Mouse (Mus musculus): Measurements from ENCODE around the gene Ltb4r1. TPM values are rescaled to one million over a fixed set of nuclear protein-coding genes. Genes with fewer than 3 reads are reported as not detected.

Gene Ltb4r1
- polyA plus RNA-seq, 1 experiment from 2014 or later: 0.30 TPM

- H3K27ac ChIP-seq (replicated peaks): peak overlapping the region; percentile 73
- H3K4me3 ChIP-seq: peak overlapping the region; percentile 57
- no peaks in the 10 kb centered on the region for H3K36me3 ChIP-seq
- peaks cover 11% of the 10 kb centered on the region for H3K4me1 ChIP-seq
- H3K9me3 ChIP-seq (replicated peaks): no peaks in the 10 kb centered on the region
- H3K27me3 ChIP-seq (ENCODE audit: low read depth, poor library complexity, severe bottlenecking): no peaks in the 10 kb centered on the region
- 24% methylated on average over 16 of the region's 16 CpGs for whole genome bisulfite sequencing
- DNase-seq (ENCODE audit: low spot score): peak; percentile 76
These were observed 49.1 kb downstream of the Ltb4r1 start for GRCm38 (mm10) chr14:55814885-55815284.

GRCm38 (mm10) chr14:55815310-55815751, 49.6 kb downstream of the Ltb4r1 start:
- peak; percentile 36 for DNase-seq (ENCODE audit: low spot score)
- Histone ChIP-seq H3K4me3 (peak overlapping the region; percentile 57), H3K27me3 (ENCODE audit: low read depth, poor library complexity, severe bottlenecking) (no peaks in the 10 kb centered on the region), H3K4me1 (peaks cover 11% of the 10 kb centered on the region), H3K9me3 (replicated peaks) (no peaks in the 10 kb centered on the region), H3K27ac (replicated peaks) (peak overlapping the region; percentile 73), H3K36me3 (no peaks in the 10 kb centered on the region)
- WGBS: 29% methylated on average over 17 of the region's 17 CpGs

Other genes starting within 250 kb of the Ltb4r1 start
- gene Nrl, start 241.0 kb upstream of the Ltb4r1 start, polyA plus RNA-seq (2016; fragmentation: Nextera tagmentation; extraction: Ambion mirVana): not detected in 2 replicates
- gene Pck2, start 225.7 kb upstream of the Ltb4r1 start, polyA plus RNA-seq (2016; fragmentation: Nextera tagmentation; extraction: Ambion mirVana): 16.5 and 18.5 TPM in 2 replicates
- gene Dcaf11, start 206.0 kb upstream of the Ltb4r1 start, polyA plus RNA-seq (2016; fragmentation: Nextera tagmentation; extraction: Ambion mirVana): 78.5 and 90.8 TPM in 2 replicates
- 0.30 TPM in 1 of 2 replicates, not detected in the other for gene A730061H03Rik, start 205.6 kb upstream of the Ltb4r1 start, polyA plus RNA-seq (2016; fragmentation: Nextera tagmentation; extraction: Ambion mirVana)
- gene Fitm1, start 190.3 kb upstream of the Ltb4r1 start, polyA plus RNA-seq (2016; fragmentation: Nextera tagmentation; extraction: Ambion mirVana): 0.14 and 0.25 TPM in 2 replicates
- 88.7 and 97.9 TPM in 2 replicates for gene Psme1, start 187.8 kb upstream of the Ltb4r1 start, polyA plus RNA-seq (2016; fragmentation: Nextera tagmentation; extraction: Ambion mirVana)
- gene Emc9, start 180.7 kb upstream of the Ltb4r1 start, polyA plus RNA-seq (2016; fragmentation: Nextera tagmentation; extraction: Ambion mirVana): 7.9 and 8.0 TPM in 2 replicates
- gene Psme2, start 174.8 kb upstream of the Ltb4r1 start, polyA plus RNA-seq (2016; fragmentation: Nextera tagmentation; extraction: Ambion mirVana): 171 and 184 TPM in 2 replicates
- gene Rnf31, start 174.3 kb upstream of the Ltb4r1 start, polyA plus RNA-seq (2016; fragmentation: Nextera tagmentation; extraction: Ambion mirVana): 15.4 and 21.0 TPM in 2 replicates
- 6.5 and 6.9 TPM in 2 replicates for gene Irf9, start 162.4 kb upstream of the Ltb4r1 start, polyA plus RNA-seq (2016; fragmentation: Nextera tagmentation; extraction: Ambion mirVana)
- 4.1 and 5.5 TPM in 2 replicates for gene Rec8, start 147.9 kb upstream of the Ltb4r1 start, polyA plus RNA-seq (2016; fragmentation: Nextera tagmentation; extraction: Ambion mirVana)
- gene Ipo4, start 130.0 kb upstream of the Ltb4r1 start, polyA plus RNA-seq (2016; fragmentation: Nextera tagmentation; extraction: Ambion mirVana): 94.1 and 100 TPM in 2 replicates
- gene Gm49378, start 128.1 kb upstream of the Ltb4r1 start, polyA plus RNA-seq (2016; fragmentation: Nextera tagmentation; extraction: Ambion mirVana): 1.1 and 1.2 TPM in 2 replicates
- 74.7 and 77.1 TPM in 2 replicates for gene Tm9sf1, start 122.2 kb upstream of the Ltb4r1 start, polyA plus RNA-seq (2016; fragmentation: Nextera tagmentation; extraction: Ambion mirVana)
- gene Tssk4, start 115.8 kb upstream of the Ltb4r1 start, polyA plus RNA-seq (2016; fragmentation: Nextera tagmentation; extraction: Ambion mirVana): 0.75 and 0.79 TPM in 2 replicates
- 65.3 and 72.9 TPM in 2 replicates for gene Mdp1, start 105.5 kb upstream of the Ltb4r1 start, polyA plus RNA-seq (2016; fragmentation: Nextera tagmentation; extraction: Ambion mirVana)
- gene Gmpr2, start 94.0 kb upstream of the Ltb4r1 start, polyA plus RNA-seq (2016; fragmentation: Nextera tagmentation; extraction: Ambion mirVana): 63.5 and 65.0 TPM in 2 replicates
- gene Nedd8, start 93.8 kb upstream of the Ltb4r1 start, polyA plus RNA-seq (2016; fragmentation: Nextera tagmentation; extraction: Ambion mirVana): 610 and 632 TPM in 2 replicates
- gene Tinf2, start 84.1 kb upstream of the Ltb4r1 start, polyA plus RNA-seq (2016; fragmentation: Nextera tagmentation; extraction: Ambion mirVana): 70.5 and 74.5 TPM in 2 replicates
- 0.27 and 0.42 TPM in 2 replicates for gene Tgm1, start 52.0 kb upstream of the Ltb4r1 start, polyA plus RNA-seq (2016; fragmentation: Nextera tagmentation; extraction: Ambion mirVana)
- gene Rabggta, start 43.7 kb upstream of the Ltb4r1 start, polyA plus RNA-seq (2016; fragmentation: Nextera tagmentation; extraction: Ambion mirVana): 30.1 and 34.4 TPM in 2 replicates
- gene Dhrs1, start 20.3 kb upstream of the Ltb4r1 start, polyA plus RNA-seq (2016; fragmentation: Nextera tagmentation; extraction: Ambion mirVana): 67.6 and 71.2 TPM in 2 replicates
- gene Nop9, start 20.3 kb upstream of the Ltb4r1 start, polyA plus RNA-seq (2016; fragmentation: Nextera tagmentation; extraction: Ambion mirVana): 50.6 and 60.8 TPM in 2 replicates
- 0.22 and 0.23 TPM in 2 replicates for gene Cideb, start 7.5 kb upstream of the Ltb4r1 start, polyA plus RNA-seq (2016; fragmentation: Nextera tagmentation; extraction: Ambion mirVana)
- 0.06 and 0.22 TPM in 2 replicates for gene Ltb4r2, start 4.5 kb upstream of the Ltb4r1 start, polyA plus RNA-seq (2016; fragmentation: Nextera tagmentation; extraction: Ambion mirVana)
- gene Adcy4, start 18.1 kb downstream of the Ltb4r1 start, polyA plus RNA-seq (2016; fragmentation: Nextera tagmentation; extraction: Ambion mirVana): 5.4 and 6.5 TPM in 2 replicates
- 6.9 and 7.1 TPM in 2 replicates for gene Ripk3, start 22.9 kb downstream of the Ltb4r1 start, polyA plus RNA-seq (2016; fragmentation: Nextera tagmentation; extraction: Ambion mirVana)
- gene Nfatc4, start 57.2 kb downstream of the Ltb4r1 start, polyA plus RNA-seq (2016; fragmentation: Nextera tagmentation; extraction: Ambion mirVana): 22.0 and 24.6 TPM in 2 replicates
- 22.3 and 25.1 TPM in 2 replicates for gene Nynrin, start 88.0 kb downstream of the Ltb4r1 start, polyA plus RNA-seq (2016; fragmentation: Nextera tagmentation; extraction: Ambion mirVana)
- 0.14 and 0.16 TPM in 2 replicates for gene Cbln3, start 118.4 kb downstream of the Ltb4r1 start, polyA plus RNA-seq (2016; fragmentation: Nextera tagmentation; extraction: Ambion mirVana)
- 23.2 and 24.7 TPM in 2 replicates for gene Khnyn, start 119.0 kb downstream of the Ltb4r1 start, polyA plus RNA-seq (2016; fragmentation: Nextera tagmentation; extraction: Ambion mirVana)
- 27.5 and 31.5 TPM in 2 replicates for gene Sdr39u1, start 134.3 kb downstream of the Ltb4r1 start, polyA plus RNA-seq (2016; fragmentation: Nextera tagmentation; extraction: Ambion mirVana)
- not detected in 2 replicates for gene Cma1, start 178.7 kb downstream of the Ltb4r1 start, polyA plus RNA-seq (2016; fragmentation: Nextera tagmentation; extraction: Ambion mirVana)
- not detected in 2 replicates for gene Cma2, start 185.0 kb downstream of the Ltb4r1 start, polyA plus RNA-seq (2016; fragmentation: Nextera tagmentation; extraction: Ambion mirVana)